Mouse (Mus musculus): Measurements from ENCODE around the gene Il9r. TPM values are rescaled to one million over a fixed set of nuclear protein-coding genes. Genes with fewer than 3 reads are reported as not detected.

Gene Il9r
- 27.6 and 36.0 TPM in 2 replicates for polyA plus RNA-seq (2012; rRNA removed)

DNA sequence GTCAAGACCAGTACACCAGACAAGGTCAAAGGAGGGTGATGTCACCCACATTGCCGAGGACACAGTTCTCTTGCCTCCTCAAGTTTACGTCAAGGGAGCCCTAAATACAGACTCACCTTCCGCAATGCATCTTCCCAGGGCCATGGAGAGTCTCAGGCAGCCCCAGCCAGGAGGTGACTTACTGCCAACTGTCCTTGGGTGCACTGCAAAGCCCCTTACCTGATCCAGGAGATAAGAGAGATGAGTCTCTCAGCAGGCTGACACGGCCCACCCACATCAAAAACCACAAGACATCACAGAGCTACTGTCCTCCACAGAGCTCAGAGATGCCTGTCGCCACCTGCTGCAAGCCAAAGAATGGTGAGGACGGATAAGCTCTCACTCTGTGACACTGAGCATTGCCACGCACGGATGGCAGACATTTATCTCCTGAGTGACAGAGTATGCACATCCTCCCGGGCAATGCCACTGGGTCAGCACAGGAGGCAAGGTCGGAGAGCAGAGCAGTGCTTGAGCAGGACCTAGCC, at the start of gene Il9r:
TSS of gene Il9r (minus strand) at position 205 of the 527 bp plus-strand sequence.
- H3K4me1 ChIP-seq (ENCODE audit: control insufficient read depth, insufficient read depth, insufficient read length) = peaks cover 14% of the 10 kb centered on the region
- 48% methylated on average over 10 of the region's 10 CpGs for WGBS
- DNase-seq (ENCODE audit: low read depth in 1 of 2, low spot score in 2 of 2) = no peak

DNA sequence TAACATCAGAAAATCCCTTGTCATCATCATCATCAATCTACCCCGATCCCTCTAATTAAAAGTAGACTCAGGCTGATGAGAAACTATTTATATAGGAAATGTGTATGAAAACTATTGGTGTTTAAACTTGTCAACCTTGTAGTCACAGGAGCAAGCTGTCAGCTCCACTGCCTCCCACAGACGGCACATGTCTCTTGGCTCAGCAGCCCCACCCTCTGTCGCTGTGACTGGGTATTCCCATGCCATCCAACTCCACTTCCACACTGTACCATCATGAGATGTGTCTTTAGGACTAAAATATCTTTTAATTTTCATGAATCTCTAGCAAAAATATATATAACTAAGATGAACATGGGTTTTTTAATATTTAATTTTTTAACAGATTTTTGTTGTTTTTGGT, 48.3 kb upstream of the Il9r start:
- Histone ChIP-seq H3K4me1 (ENCODE audit: control insufficient read depth, insufficient read depth, insufficient read length) (no peaks in the 10 kb centered on the region; the same call in 1 of the 2 replicates), H3K27ac (ENCODE audit: insufficient read depth, low read length) (no peak overlapping the region), H3K27me3 (ENCODE audit: control insufficient read depth, insufficient read depth, low read length) (no peaks in the 10 kb centered on the region), H3K4me3 (ENCODE audit: extremely low read depth, insufficient read depth, insufficient read length) (no peak overlapping the region), H3K36me3 (ENCODE audit: control insufficient read depth, insufficient read depth, low read length) (peaks cover 27% of the 10 kb centered on the region)
- no peak for DNase-seq (ENCODE audit: low read depth in 1 of 2, low spot score in 2 of 2)
- TF ChIP-seq POLR2A (IDR thresholded peaks at IDR 0.05; ENCODE audit: low read depth, low read length) (no peak), CTCF (IDR thresholded peaks at IDR 0.05; ENCODE audit: extremely low read depth, insufficient read depth, insufficient read length, insufficient replicate concordance) (no peak)
- 92% methylated on average over 3 of the region's 3 CpGs for WGBS

More for the DNA sequence above, at the start of gene Il9r:
- TF ChIP-seq CTCF (IDR thresholded peaks at IDR 0.05; ENCODE audit: extremely low read depth, insufficient read depth, insufficient read length, insufficient replicate concordance) = no peak
- TF ChIP-seq POLR2A (IDR thresholded peaks at IDR 0.05; ENCODE audit: low read depth, low read length) = no peak
- no peaks in the 10 kb centered on the region for H3K36me3 ChIP-seq (ENCODE audit: control insufficient read depth, insufficient read depth, low read length)
- no peaks in the 10 kb centered on the region for H3K27me3 ChIP-seq (ENCODE audit: control insufficient read depth, insufficient read depth, low read length)
- H3K4me3 ChIP-seq (ENCODE audit: extremely low read depth, insufficient read depth, insufficient read length) = peak within 1 kb of the TSS; percentile 54
- H3K27ac ChIP-seq (ENCODE audit: insufficient read depth, low read length) = peak within 1 kb of the TSS; percentile 44; the same call in 1 of the 2 replicates

DNA sequence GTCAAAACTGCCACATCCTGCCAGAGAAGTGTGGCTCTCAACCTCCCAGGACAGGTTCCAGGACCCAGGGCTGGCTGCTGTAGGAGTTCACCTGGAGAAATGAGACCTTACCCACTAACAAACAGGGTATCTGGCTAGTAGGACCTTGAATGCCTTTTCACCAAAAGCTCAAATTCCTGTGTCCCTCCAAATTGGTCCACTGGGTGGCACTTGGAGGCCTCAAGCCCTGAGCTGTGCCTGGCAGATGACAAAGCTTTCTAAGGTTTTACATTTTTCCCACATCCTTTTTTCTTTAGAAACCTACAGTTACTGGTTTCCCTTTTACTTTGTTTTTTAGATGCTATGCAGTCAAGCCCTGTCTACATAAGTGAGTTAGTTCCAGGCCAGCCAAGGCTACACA, 47.0 kb upstream of the Il9r start:
- Histone ChIP-seq H3K27me3 (ENCODE audit: control insufficient read depth, insufficient read depth, low read length) (no peaks in the 10 kb centered on the region), H3K36me3 (ENCODE audit: control insufficient read depth, insufficient read depth, low read length) (peaks cover 24% of the 10 kb centered on the region), H3K27ac (ENCODE audit: insufficient read depth, low read length) (0 out of 2 replicates have a peak overlapping the region, but pooled peaks have one; percentile 37), H3K4me1 (ENCODE audit: control insufficient read depth, insufficient read depth, insufficient read length) (no peaks in the 10 kb centered on the region; the same call in 1 of the 2 replicates), H3K4me3 (ENCODE audit: extremely low read depth, insufficient read depth, insufficient read length) (no peak overlapping the region)
- no peak for DNase-seq (ENCODE audit: low read depth in 1 of 2, low spot score in 2 of 2)
- no peak for TF ChIP-seq CTCF (IDR thresholded peaks at IDR 0.05; ENCODE audit: extremely low read depth, insufficient read depth, insufficient read length, insufficient replicate concordance)
- TF ChIP-seq POLR2A (IDR thresholded peaks at IDR 0.05; ENCODE audit: low read depth, low read length) = no peak

DNA sequence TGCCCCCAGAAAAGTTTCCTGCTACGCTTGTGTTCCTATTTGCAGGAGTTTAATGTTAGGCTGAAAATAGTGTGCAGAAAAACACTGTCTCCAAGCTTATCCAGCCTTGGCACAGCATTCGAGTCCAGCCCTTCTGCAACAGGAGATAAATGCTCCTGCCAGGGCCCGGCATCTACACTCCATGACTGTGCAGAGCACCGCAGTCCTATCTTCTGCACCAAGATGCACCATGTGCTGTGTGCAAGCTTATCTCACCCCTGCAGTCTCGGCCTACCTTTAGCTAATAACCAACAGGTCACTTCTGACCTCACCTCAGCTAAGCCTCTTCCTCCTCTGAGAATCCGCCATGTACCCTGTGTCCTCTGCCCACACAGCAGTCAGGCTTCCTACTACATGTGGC, 45.5 kb upstream of the Il9r start:
- Histone ChIP-seq H3K4me3 (ENCODE audit: extremely low read depth, insufficient read depth, insufficient read length) (no peak overlapping the region), H3K36me3 (ENCODE audit: control insufficient read depth, insufficient read depth, low read length) (peaks cover 26% of the 10 kb centered on the region), H3K27me3 (ENCODE audit: control insufficient read depth, insufficient read depth, low read length) (no peaks in the 10 kb centered on the region), H3K27ac (ENCODE audit: insufficient read depth, low read length) (no peak overlapping the region), H3K4me1 (ENCODE audit: control insufficient read depth, insufficient read depth, insufficient read length) (no peaks in the 10 kb centered on the region; the same call in 1 of the 2 replicates)
- WGBS = 80% methylated on average over 6 of the region's 6 CpGs
- TF ChIP-seq POLR2A (IDR thresholded peaks at IDR 0.05; ENCODE audit: low read depth, low read length) (no peak), CTCF (IDR thresholded peaks at IDR 0.05; ENCODE audit: extremely low read depth, insufficient read depth, insufficient read length, insufficient replicate concordance) (no peak)
- no peak for DNase-seq (ENCODE audit: low read depth in 1 of 2, low spot score in 2 of 2)

DNA sequence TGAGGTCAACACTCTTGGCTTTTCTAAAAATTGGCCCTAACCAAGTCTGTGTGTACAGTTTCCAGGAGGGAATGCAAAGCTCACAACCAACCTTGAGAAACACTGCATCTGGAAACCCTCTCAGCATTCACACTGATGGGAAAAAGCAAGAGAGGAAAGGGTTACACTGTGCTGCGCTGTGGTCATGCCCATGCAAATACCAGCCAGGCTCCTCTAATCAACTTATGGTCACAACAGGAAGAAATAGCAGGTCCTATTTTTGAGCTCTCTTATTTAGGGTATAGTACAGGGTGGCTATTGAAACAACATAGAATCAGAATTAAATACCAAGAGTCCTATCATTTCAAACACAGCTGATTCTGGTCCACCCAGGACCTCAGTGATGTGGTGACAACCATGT, 44.5 kb upstream of the Il9r start:
- WGBS = 76% methylated on average over 1 of the region's 1 CpGs
- H3K4me1 ChIP-seq (ENCODE audit: control insufficient read depth, insufficient read depth, insufficient read length) = no peaks in the 10 kb centered on the region; the same call in 1 of the 2 replicates
- no peaks in the 10 kb centered on the region for H3K27me3 ChIP-seq (ENCODE audit: control insufficient read depth, insufficient read depth, low read length)
- H3K27ac ChIP-seq (ENCODE audit: insufficient read depth, low read length) = peak overlapping the region; percentile 55
- H3K36me3 ChIP-seq (ENCODE audit: control insufficient read depth, insufficient read depth, low read length) = peaks cover 21% of the 10 kb centered on the region
- no peak for DNase-seq (ENCODE audit: low read depth in 1 of 2, low spot score in 2 of 2)
- TF ChIP-seq POLR2A (IDR thresholded peaks at IDR 0.05; ENCODE audit: low read depth, low read length) = no peak
- TF ChIP-seq CTCF (IDR thresholded peaks at IDR 0.05; ENCODE audit: extremely low read depth, insufficient read depth, insufficient read length, insufficient replicate concordance) = no peak
- H3K4me3 ChIP-seq (ENCODE audit: extremely low read depth, insufficient read depth, insufficient read length) = no peak overlapping the region

DNA sequence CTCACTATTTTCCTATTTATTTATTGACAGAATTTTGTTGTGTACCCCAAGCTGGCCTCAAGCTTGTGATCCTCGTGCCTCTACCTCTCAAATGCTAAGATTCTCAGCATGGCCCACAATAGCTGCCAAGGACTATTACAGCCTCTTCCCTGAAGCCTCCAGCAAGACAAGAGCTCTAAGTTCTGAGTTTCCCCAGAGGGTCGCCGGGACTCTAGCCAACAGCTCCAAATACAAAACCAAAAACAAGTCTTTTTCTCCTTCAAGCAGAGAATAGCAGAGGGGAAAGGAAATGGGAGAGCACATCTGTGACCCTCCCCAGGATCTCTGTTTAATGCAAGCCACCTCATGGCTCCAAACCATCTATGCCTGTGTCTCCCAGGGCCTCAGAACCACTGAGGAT, 44.0 kb upstream of the Il9r start:
- no peak for DNase-seq (ENCODE audit: low read depth in 1 of 2, low spot score in 2 of 2)
- 82% methylated on average over 3 of the region's 3 CpGs for WGBS
- H3K27ac ChIP-seq (ENCODE audit: insufficient read depth, low read length) = peak overlapping the region; percentile 25; the same call in 1 of the 2 replicates
- TF ChIP-seq POLR2A (IDR thresholded peaks at IDR 0.05; ENCODE audit: low read depth, low read length) (no peak), CTCF (IDR thresholded peaks at IDR 0.05; ENCODE audit: extremely low read depth, insufficient read depth, insufficient read length, insufficient replicate concordance) (no peak)
- no peak overlapping the region for H3K4me3 ChIP-seq (ENCODE audit: extremely low read depth, insufficient read depth, insufficient read length)
- H3K4me1 ChIP-seq (ENCODE audit: control insufficient read depth, insufficient read depth, insufficient read length) = no peaks in the 10 kb centered on the region; the same call in 1 of the 2 replicates
- peaks cover 20% of the 10 kb centered on the region for H3K36me3 ChIP-seq (ENCODE audit: control insufficient read depth, insufficient read depth, low read length)
- H3K27me3 ChIP-seq (ENCODE audit: control insufficient read depth, insufficient read depth, low read length) = no peaks in the 10 kb centered on the region

Data from spleen, adult 2 months (tissue).